Comparison of ENCODE assay signal across 9 mouse cellular contexts in genomic region chr12:116071023-116071422, GRCm38 (mm10). TPM values are rescaled to one million over a fixed set of nuclear protein-coding genes. Genes with fewer than 3 reads are reported as not detected.
DNase-seq lines count a peak whose midpoint lies in the region; ATAC-seq and TF ChIP-seq lines count a peak whose summit lies in the region.
"Had no signal": no experiment of that assay in that cellular context is flagged by ENCODE, and none has a peak within 500 bp of the region (broad histone marks: within the 10 kb centered on the region; RNA-seq: fewer than 3 reads in every experiment).

No protein-coding gene starts in this region.

- WGBS in heart, embryonic 12.5 days = 22% methylated on average over 3 of the region's 3 CpGs
- 23% methylated on average over 3 of the region's 3 CpGs for WGBS in midbrain, embryonic 10.5 days
- WGBS in stomach, embryonic 15.5 days = 23% methylated on average over 3 of the region's 3 CpGs

- DNase-seq in adrenal gland, adult (ENCODE audit: inconsistent age in 2 of 2, low spot score in 1 of 2) = peak; percentile 21 to 65
- DNase-seq in adrenal gland, adult 8-10 months = no peak
- no peak for DNase-seq in Patski (ENCODE audit: low read depth, low spot score)
- DNase-seq in embryo, embryonic 11.5 days (ENCODE audit: low read depth, low spot score) = peak; percentile 26
- peak; percentile 57 to 63 for DNase-seq in left cerebral cortex, postnatal 14 days (ENCODE audit: low spot score in 2 of 2)
- peak; percentile 62 for DNase-seq in midbrain, embryonic 10.5 days (ENCODE audit: low spot score)

- no peak overlapping the region for H3K9ac ChIP-seq in heart, embryonic 12.5 days
- no peak overlapping the region for H3K9ac ChIP-seq in stomach, embryonic 15.5 days

- no peaks in the 10 kb centered on the region for H3K36me3 ChIP-seq in heart, embryonic 12.5 days
- H3K36me3 ChIP-seq in midbrain, embryonic 10.5 days = no peaks in the 10 kb centered on the region
- no peaks in the 10 kb centered on the region for H3K36me3 ChIP-seq in stomach, embryonic 15.5 days

- H3K27me3 ChIP-seq in Patski = peaks cover 2% of the 10 kb centered on the region
- H3K27me3 ChIP-seq in heart, embryonic 12.5 days (replicated peaks) = peaks cover 20% of the 10 kb centered on the region
- peaks cover 10% of the 10 kb centered on the region for H3K27me3 ChIP-seq in midbrain, embryonic 10.5 days (ENCODE audit: low read depth, poor library complexity, severe bottlenecking)
- H3K27me3 ChIP-seq in stomach, embryonic 15.5 days (replicated peaks) = no peaks in the 10 kb centered on the region

- H3K4me2 ChIP-seq in heart, embryonic 12.5 days = no peak overlapping the region
- no peak overlapping the region for H3K4me2 ChIP-seq in stomach, embryonic 15.5 days

- in situ Hi-C loops in Patski (cut with MboI; ENCODE audit: low pct_unique_long_range_greater_than_20kb) = loop anchor here (5.0 to 10.0 kb wide), 3 partner anchors 131 to 551 kb away; partner anchors contain the start of gene Ncapg2

- CTCF ChIA-PET in Patski (lab: Charles Lee) = interaction anchor here (0.7 to 4.2 kb wide), 6 partner anchors 14 to 147 kb away, joined by 3 to 18 read pairs (median 4); no protein-coding TSS in a partner anchor

- POLR2A ChIA-PET in Patski (lab: Charles Lee) = no interaction called here

- ATAC-seq in Patski = peak; percentile 77
- ATAC-seq in heart, embryonic 12.5 days (ENCODE audit: insufficient number of reproducible peaks, low FRiP score) = 0 out of 2 replicates have a peak, but pooled peaks have one; percentile 48
- peak; percentile 84; the same call in 1 of the 2 replicates for ATAC-seq in stomach, embryonic 15.5 days (ENCODE audit: insufficient read depth, low FRiP score, low read depth)

- H3K4me3 ChIP-seq in heart, embryonic 12.5 days = no peak overlapping the region
- H3K4me3 ChIP-seq in midbrain, embryonic 10.5 days = no peak overlapping the region
- H3K4me3 ChIP-seq in stomach, embryonic 15.5 days (replicated peaks) = no peak overlapping the region

- no peaks in the 10 kb centered on the region for H3K4me1 ChIP-seq in heart, embryonic 12.5 days (replicated peaks)
- H3K4me1 ChIP-seq in midbrain, embryonic 10.5 days = no peaks in the 10 kb centered on the region
- H3K4me1 ChIP-seq in stomach, embryonic 15.5 days = no peaks in the 10 kb centered on the region

- no peak overlapping the region for H3K27ac ChIP-seq in heart, embryonic 12.5 days (ENCODE audit: poor library complexity, severe bottlenecking)
- no peak overlapping the region for H3K27ac ChIP-seq in midbrain, embryonic 10.5 days (replicated peaks)
- H3K27ac ChIP-seq in stomach, embryonic 15.5 days = no peak overlapping the region

- TF ChIP-seq CTCF in Patski (IDR thresholded peaks at IDR 0.05) = peak; percentile 86

- H3K9me3 ChIP-seq in heart, embryonic 12.5 days (replicated peaks) = no peaks in the 10 kb centered on the region
- H3K9me3 ChIP-seq in midbrain, embryonic 10.5 days (replicated peaks) = no peaks in the 10 kb centered on the region
- H3K9me3 ChIP-seq in stomach, embryonic 15.5 days = no peaks in the 10 kb centered on the region

- intact Hi-C loops in left cerebral cortex, postnatal 14 days (cut with DNase I) = loop anchor here (2.0 to 10.0 kb wide), 2 partner anchors 132 to 554 kb away; no protein-coding TSS in a partner anchor

RNA-seq across cellular contexts. Expression of gene Vipr2, which starts 6.5 kb away (rescaled TPM):
- total RNA-seq in adrenal gland, adult 8-10 months (2022) = under 1 TPM; 0.28 to 0.73 (median 0.44) TPM
- 0.10 TPM for polyA plus RNA-seq in Patski (2021)
- polyA plus RNA-seq in heart, embryonic 12.5 days (2016; fragmentation: Nextera tagmentation; extraction: Ambion mirVana) = 0.70 and 1.2 TPM in 2 replicates
- 1 to 10 TPM; 1.3 to 1.4 TPM for total RNA-seq in left cerebral cortex, postnatal 14 days (2021)
- polyA plus RNA-seq in midbrain, embryonic 10.5 days (2016; fragmentation: Nextera tagmentation; extraction: Ambion mirVana) = 2.9 and 3.9 TPM in 2 replicates
- polyA plus RNA-seq in stomach, embryonic 15.5 days (2015; fragmentation: Nextera tagmentation; extraction: Ambion mirVana) = 6.3 and 7.2 TPM in 2 replicates
- total RNA-seq: neutrophil, adult 5-6 weeks had no signal

RNA-seq across cellular contexts. Expression of gene Zfp386, which starts 23.5 kb away (rescaled TPM):
- 10 to 100 TPM; 26.0 to 47.7 (median 35.6) TPM for total RNA-seq in adrenal gland, adult 8-10 months (2022)
- 30.1 TPM for polyA plus RNA-seq in Patski (2021)
- polyA plus RNA-seq in heart, embryonic 12.5 days (2016; fragmentation: Nextera tagmentation; extraction: Ambion mirVana) = 29.2 and 32.2 TPM in 2 replicates
- 10 to 100 TPM; 36.7 to 38.9 TPM for total RNA-seq in left cerebral cortex, postnatal 14 days (2021)
- 65.2 and 69.8 TPM in 2 replicates for polyA plus RNA-seq in midbrain, embryonic 10.5 days (2016; fragmentation: Nextera tagmentation; extraction: Ambion mirVana)
- 38.0 and 41.7 TPM in 2 replicates for polyA plus RNA-seq in stomach, embryonic 15.5 days (2015; fragmentation: Nextera tagmentation; extraction: Ambion mirVana)

Comparison
In these comparisons a context has a peak if more than half of its experiments do, and no peak if none do; other contexts are left out.
1. DNase-seq: peak in adrenal gland, adult (2 of 2), embryo, embryonic 11.5 days (single experiment), left cerebral cortex, postnatal 14 days (2 of 2) and midbrain, embryonic 10.5 days (single experiment); none in adrenal gland, adult 8-10 months (single experiment) and Patski (single experiment).
2. Peak in every context shown above with its lines, with median percentiles within 50 percentile points of each other: ATAC-seq.